Mouse (Mus musculus): Measurements from ENCODE around the gene Oaf. TPM values are rescaled to one million over a fixed set of nuclear protein-coding genes. Genes with fewer than 3 reads are reported as not detected.

The Oaf gene
- polyA plus RNA-seq, 1 experiment from 2014 or later, result 91.2 TPM

DNA sequence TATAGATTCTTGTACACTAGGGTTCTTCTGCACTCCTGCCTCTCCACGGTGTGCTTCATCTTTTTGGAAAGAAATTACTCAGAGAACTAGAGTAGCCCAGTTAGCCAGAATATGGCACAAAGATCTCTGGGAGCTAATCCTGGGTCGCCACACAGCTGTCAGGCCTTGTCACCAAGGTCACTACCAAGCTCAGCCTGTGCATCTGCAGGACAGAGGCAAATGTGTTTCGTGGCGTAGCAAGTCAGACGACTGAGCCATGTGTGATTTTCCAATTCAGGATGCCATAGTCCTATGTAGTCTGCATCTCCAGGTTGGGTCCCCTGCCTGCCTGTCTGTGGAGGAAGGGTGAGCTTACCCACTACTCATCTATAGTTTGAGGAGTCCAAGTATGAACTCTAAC, 6.7 kb downstream of the Oaf start:
- Histone ChIP-seq H3K27me3 (no peaks in the 10 kb centered on the region), H3K36me3 (peaks cover 10% of the 10 kb centered on the region; the same call in 1 of the 2 replicates), H3K4me2 (replicated peaks) (no peak overlapping the region), H3K9ac (no peak overlapping the region), H3K4me3 (replicated peaks) (no peak overlapping the region), H3K9me3 (replicated peaks) (no peaks in the 10 kb centered on the region), H3K27ac (replicated peaks) (no peak overlapping the region), H3K4me1 (peaks cover 81% of the 10 kb centered on the region)
- no peak for ATAC-seq (ENCODE audit: insufficient number of reproducible peaks, low FRiP score, low TSS enrichment, low read depth)
- WGBS, result 55% methylated on average over 5 of the region's 5 CpGs

DNA sequence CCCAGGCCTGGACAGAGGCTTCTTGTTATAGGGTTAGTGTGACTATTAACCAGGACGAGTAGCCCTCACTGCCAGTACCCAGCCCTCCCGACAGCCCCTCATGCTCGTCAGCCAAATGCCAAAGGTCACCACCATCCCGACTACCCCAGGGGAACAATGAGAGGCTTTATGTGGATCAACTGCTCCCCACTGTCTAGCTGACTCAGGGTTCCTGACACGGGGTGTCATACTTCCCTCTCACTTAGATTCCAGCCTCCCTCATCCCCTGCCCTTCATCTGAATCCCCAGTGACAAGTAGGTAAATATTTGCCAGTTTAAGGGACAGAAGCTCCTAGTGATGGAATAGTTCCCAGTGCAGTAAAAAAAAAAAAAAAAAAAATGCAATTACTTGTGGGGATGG, 7.4 kb downstream of the Oaf start:
- H3K4me1 ChIP-seq, result peaks cover 80% of the 10 kb centered on the region
- H3K9ac ChIP-seq, result no peak overlapping the region
- no peak for ATAC-seq (ENCODE audit: insufficient number of reproducible peaks, low FRiP score, low TSS enrichment, low read depth)
- H3K27ac ChIP-seq (replicated peaks), result peak overlapping the region; percentile 72; the same call in 1 of the 2 replicates
- H3K36me3 ChIP-seq, result peaks cover 10% of the 10 kb centered on the region; the same call in 1 of the 2 replicates
- 0 out of 2 replicates have a peak overlapping the region, but pooled peaks have one; percentile 4 for H3K4me2 ChIP-seq (replicated peaks)
- no peaks in the 10 kb centered on the region for H3K9me3 ChIP-seq (replicated peaks)
- H3K4me3 ChIP-seq (replicated peaks), result no peak overlapping the region
- 18% methylated on average over 5 of the region's 5 CpGs for WGBS
- no peaks in the 10 kb centered on the region for H3K27me3 ChIP-seq

DNA sequence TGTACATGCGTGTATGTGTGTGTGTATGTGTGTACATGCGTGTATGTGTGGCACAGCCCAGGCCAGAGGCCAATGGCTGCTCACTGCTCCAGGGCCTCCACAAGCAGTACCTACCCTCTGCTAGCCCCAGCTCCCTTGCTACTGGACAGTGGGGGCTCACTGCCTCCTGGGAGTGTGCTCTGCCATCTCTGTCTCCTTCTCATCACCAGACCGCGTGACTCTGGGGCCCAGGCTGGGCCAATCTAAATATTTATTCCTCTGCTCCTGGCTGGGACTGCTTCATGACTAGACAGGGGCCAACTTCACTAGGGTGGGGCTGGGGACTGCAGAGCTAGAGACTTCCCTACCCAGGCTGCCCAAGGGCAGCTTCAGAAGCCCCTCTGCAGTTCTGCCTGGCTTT, 7.9 kb downstream of the Oaf start:
- H3K9me3 ChIP-seq (replicated peaks), result no peaks in the 10 kb centered on the region
- 0 out of 2 replicates have a peak, but pooled peaks have one; percentile 3 for ATAC-seq (ENCODE audit: insufficient number of reproducible peaks, low FRiP score, low TSS enrichment, low read depth)
- 52% methylated on average over 4 of the region's 4 CpGs for WGBS
- 0 out of 2 replicates have a peak overlapping the region, but pooled peaks have one; percentile 4 for H3K4me2 ChIP-seq (replicated peaks)
- no peak overlapping the region for H3K9ac ChIP-seq
- H3K4me3 ChIP-seq (replicated peaks), result no peak overlapping the region
- H3K36me3 ChIP-seq, result peaks cover 10% of the 10 kb centered on the region; the same call in 1 of the 2 replicates
- peak overlapping the region; percentile 72 for H3K27ac ChIP-seq (replicated peaks)
- H3K27me3 ChIP-seq, result no peaks in the 10 kb centered on the region
- peaks cover 80% of the 10 kb centered on the region for H3K4me1 ChIP-seq

DNA sequence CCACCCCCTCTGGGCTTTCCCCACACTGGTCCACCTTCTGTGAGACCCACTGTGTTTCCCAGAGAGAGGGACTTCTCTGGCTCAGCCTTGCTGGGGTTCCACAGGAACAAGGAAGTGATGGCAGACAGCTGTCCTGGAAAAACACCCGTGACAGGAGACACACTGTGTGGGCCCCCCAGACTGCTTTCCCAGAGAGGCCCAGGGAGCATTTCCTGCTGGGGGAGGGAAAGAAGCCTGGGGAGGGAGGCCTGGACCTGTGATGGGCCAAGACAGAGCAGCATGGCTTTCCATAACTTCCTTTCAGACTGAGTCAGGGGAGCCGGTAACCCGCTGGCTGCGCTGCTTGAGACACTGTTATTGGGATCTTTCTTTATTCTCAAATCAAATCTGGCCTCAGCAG, 8.8 kb downstream of the Oaf start:
- peaks cover 7% of the 10 kb centered on the region; the same call in 1 of the 2 replicates for H3K36me3 ChIP-seq
- H3K4me1 ChIP-seq, result peaks cover 79% of the 10 kb centered on the region
- no peak overlapping the region for H3K9ac ChIP-seq
- H3K9me3 ChIP-seq (replicated peaks), result no peaks in the 10 kb centered on the region
- 0 out of 2 replicates have a peak, but pooled peaks have one; percentile 6 for ATAC-seq (ENCODE audit: insufficient number of reproducible peaks, low FRiP score, low TSS enrichment, low read depth)
- no peak overlapping the region for H3K4me3 ChIP-seq (replicated peaks)
- no peak overlapping the region for H3K4me2 ChIP-seq (replicated peaks)
- WGBS, result 46% methylated on average over 4 of the region's 4 CpGs
- H3K27me3 ChIP-seq, result no peaks in the 10 kb centered on the region
- H3K27ac ChIP-seq (replicated peaks), result peak overlapping the region; percentile 72; the same call in 1 of the 2 replicates

DNA sequence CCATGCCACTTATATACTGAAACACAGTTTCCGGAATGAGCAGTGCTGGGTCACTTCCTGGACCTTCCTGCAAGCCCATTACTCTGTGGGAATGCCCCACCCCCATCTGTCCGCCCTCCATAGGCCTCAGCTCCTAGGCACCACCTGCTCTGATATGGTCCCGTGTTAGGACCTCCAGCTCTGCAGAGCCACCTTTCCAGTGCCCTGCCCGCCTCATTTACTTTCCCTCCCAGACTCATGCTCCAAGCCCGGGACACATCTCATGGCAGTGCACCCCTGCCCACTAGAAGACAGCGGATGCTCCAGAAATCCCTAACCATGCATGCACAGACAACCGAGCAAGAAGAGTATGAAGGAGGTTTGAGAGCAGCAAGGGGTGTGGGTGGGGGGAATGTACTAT, 9.7 kb downstream of the Oaf start:
- Histone ChIP-seq H3K27me3 (no peaks in the 10 kb centered on the region), H3K4me3 (replicated peaks) (no peak overlapping the region), H3K36me3 (peaks cover 7% of the 10 kb centered on the region; the same call in 1 of the 2 replicates), H3K9me3 (replicated peaks) (no peaks in the 10 kb centered on the region), H3K9ac (0 out of 2 replicates have a peak overlapping the region, but pooled peaks have one; percentile 6), H3K4me2 (replicated peaks) (no peak overlapping the region), H3K4me1 (peaks cover 81% of the 10 kb centered on the region), H3K27ac (replicated peaks) (no peak overlapping the region)
- 86% methylated on average over 7 of the region's 7 CpGs for WGBS
- ATAC-seq (ENCODE audit: insufficient number of reproducible peaks, low FRiP score, low TSS enrichment, low read depth), result no peak

DNA sequence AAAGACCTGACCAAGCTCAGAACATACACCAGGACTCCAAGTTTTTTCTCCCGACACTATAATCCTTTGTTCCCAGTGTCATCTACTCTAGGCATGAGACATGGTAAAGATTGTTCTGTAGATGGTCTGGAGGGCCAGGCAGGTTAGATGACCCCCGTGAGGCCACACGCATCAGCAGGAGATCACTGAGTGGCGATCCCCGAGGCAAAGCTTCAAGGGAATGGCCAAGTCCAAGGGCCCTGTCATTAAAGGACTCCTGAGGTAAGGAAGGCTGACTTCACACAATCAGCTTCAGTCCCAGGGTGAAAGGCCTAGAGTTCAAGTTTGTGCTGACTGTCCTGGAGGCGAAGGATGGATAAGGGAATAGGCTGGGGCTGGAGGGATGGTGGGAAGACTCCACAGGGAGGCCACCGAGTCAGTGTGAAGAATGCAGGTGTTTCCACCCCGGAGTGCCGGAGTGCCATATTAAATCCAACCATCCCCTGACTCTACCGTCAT, 10.3 kb downstream of the Oaf start:
- WGBS, result 90% methylated on average over 10 of the region's 10 CpGs
- H3K36me3 ChIP-seq, result peaks cover 9% of the 10 kb centered on the region; the same call in 1 of the 2 replicates
- no peak overlapping the region for H3K9ac ChIP-seq
- no peak overlapping the region for H3K27ac ChIP-seq (replicated peaks)
- ATAC-seq (ENCODE audit: insufficient number of reproducible peaks, low FRiP score, low TSS enrichment, low read depth), result no peak
- no peak overlapping the region for H3K4me3 ChIP-seq (replicated peaks)
- no peak overlapping the region for H3K4me2 ChIP-seq (replicated peaks)
- peaks cover 82% of the 10 kb centered on the region for H3K4me1 ChIP-seq
- H3K27me3 ChIP-seq, result no peaks in the 10 kb centered on the region
- H3K9me3 ChIP-seq (replicated peaks), result no peaks in the 10 kb centered on the region

DNA sequence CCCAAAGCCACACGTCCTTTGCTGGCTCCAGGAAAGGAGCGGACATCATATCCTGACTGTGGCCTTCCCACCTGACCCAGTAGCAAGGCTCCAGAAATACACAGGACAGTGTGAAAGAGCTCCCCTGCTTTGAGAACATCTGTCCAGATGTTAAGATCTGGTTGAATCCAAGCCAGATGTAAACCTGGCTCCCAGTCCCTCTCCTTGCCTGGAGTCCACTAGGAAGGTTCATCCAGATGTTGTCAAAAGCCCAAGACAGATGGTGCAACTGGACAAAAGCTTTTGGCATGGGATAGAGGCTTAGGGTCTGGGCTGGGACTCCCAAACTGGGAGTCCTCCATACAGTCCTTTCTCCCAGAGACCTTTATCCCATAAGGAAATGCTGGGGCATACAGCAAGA, 11.0 kb downstream of the Oaf start:
- no peak for ATAC-seq (ENCODE audit: insufficient number of reproducible peaks, low FRiP score, low TSS enrichment, low read depth)
- no peak overlapping the region for H3K9ac ChIP-seq
- peaks cover 75% of the 10 kb centered on the region for H3K4me1 ChIP-seq
- H3K4me2 ChIP-seq (replicated peaks), result no peak overlapping the region
- 82% methylated on average over 2 of the region's 2 CpGs for WGBS
- H3K9me3 ChIP-seq (replicated peaks), result no peaks in the 10 kb centered on the region
- H3K36me3 ChIP-seq, result peaks cover 15% of the 10 kb centered on the region; the same call in 1 of the 2 replicates
- no peak overlapping the region for H3K4me3 ChIP-seq (replicated peaks)
- no peak overlapping the region for H3K27ac ChIP-seq (replicated peaks)
- no peaks in the 10 kb centered on the region for H3K27me3 ChIP-seq

DNA sequence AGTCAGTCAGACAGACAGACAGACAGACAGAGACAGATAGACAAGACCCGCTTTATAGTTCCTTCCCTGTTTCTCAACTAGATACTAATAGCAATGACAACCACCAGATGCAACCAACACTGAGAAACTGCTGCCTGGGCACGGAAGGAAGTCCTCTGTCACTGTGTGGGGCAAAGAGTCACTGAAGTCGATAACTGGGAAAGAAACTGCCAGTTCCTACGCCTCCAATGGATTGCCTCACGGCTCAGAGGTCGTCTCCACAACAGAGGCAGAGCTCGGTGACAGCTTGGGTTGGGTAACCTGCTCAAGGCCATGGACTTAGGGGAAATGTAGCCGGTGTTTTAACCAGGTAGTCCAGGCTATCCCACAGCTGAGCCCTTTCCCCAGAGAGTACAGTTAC, 12.1 kb downstream of the Oaf start:
- H3K27ac ChIP-seq (replicated peaks), result no peak overlapping the region
- H3K9me3 ChIP-seq (replicated peaks), result no peaks in the 10 kb centered on the region
- H3K4me2 ChIP-seq (replicated peaks), result no peak overlapping the region
- no peaks in the 10 kb centered on the region for H3K27me3 ChIP-seq
- no peak overlapping the region for H3K4me3 ChIP-seq (replicated peaks)
- H3K9ac ChIP-seq, result no peak overlapping the region
- peaks cover 25% of the 10 kb centered on the region; the same call in 1 of the 2 replicates for H3K36me3 ChIP-seq
- 81% methylated on average over 8 of the region's 8 CpGs for WGBS
- no peak for ATAC-seq (ENCODE audit: insufficient number of reproducible peaks, low FRiP score, low TSS enrichment, low read depth)
- H3K4me1 ChIP-seq, result peaks cover 64% of the 10 kb centered on the region

DNA sequence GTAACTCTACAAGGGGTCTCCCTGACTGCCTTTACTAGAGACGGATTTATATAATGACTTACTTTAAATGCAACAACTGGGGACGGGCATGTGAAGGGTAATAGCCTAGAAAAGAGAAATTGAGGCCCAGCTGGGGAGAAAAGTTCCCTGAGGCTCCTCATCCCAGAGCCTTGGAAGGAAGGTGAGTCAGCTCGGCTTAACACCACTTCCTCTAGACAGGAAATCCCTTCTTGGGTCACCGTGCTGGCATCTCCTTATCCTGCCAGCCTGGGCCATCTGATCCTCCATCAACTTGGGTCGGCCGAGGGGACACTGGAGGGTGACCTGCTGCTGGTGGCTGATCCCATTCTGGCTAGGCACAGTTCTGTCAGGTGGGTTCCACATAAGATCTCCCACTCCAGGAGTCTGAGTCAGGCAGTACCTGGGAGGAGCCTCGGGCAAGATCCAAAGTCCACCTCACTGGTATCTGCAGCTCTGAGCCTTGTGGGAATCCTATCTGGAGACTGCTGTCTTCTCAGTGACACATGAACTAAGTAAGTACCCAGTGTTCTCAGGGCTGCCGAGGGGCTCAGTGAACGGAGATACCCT, 13.0 kb downstream of the Oaf start:
- 53% methylated on average over 9 of the region's 9 CpGs for WGBS
- Histone ChIP-seq H3K27ac (replicated peaks) (no peak overlapping the region), H3K4me2 (replicated peaks) (no peak overlapping the region), H3K9me3 (replicated peaks) (no peaks in the 10 kb centered on the region), H3K36me3 (peaks cover 32% of the 10 kb centered on the region; the same call in 1 of the 2 replicates), H3K4me3 (replicated peaks) (no peak overlapping the region), H3K4me1 (peaks cover 61% of the 10 kb centered on the region), H3K9ac (no peak overlapping the region), H3K27me3 (no peaks in the 10 kb centered on the region)
- no peak for ATAC-seq (ENCODE audit: insufficient number of reproducible peaks, low FRiP score, low TSS enrichment, low read depth)

DNA sequence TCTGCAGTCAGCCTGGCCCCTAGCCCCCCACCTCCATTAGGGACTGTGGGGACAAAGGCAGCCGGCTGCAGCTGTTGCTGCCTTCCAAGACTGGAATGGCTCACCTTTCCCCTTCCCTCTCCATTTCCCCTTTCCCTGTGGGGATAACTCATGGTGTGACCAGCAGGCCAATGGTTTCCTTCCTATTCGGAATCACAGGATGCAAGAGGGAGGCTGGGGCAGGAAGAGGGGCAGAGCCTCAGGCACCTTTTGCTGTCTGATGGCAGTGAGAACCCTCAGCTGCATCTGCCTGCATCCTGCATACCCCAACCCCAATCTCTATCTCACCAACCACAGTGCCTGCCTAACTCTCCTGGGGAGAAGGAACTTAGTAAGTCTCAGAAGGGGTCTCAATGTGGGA, 14.2 kb downstream of the Oaf start:
- Histone ChIP-seq H3K27ac (replicated peaks) (no peak overlapping the region), H3K9ac (no peak overlapping the region)
- ATAC-seq (ENCODE audit: insufficient number of reproducible peaks, low FRiP score, low TSS enrichment, low read depth), result no peak

DNA sequence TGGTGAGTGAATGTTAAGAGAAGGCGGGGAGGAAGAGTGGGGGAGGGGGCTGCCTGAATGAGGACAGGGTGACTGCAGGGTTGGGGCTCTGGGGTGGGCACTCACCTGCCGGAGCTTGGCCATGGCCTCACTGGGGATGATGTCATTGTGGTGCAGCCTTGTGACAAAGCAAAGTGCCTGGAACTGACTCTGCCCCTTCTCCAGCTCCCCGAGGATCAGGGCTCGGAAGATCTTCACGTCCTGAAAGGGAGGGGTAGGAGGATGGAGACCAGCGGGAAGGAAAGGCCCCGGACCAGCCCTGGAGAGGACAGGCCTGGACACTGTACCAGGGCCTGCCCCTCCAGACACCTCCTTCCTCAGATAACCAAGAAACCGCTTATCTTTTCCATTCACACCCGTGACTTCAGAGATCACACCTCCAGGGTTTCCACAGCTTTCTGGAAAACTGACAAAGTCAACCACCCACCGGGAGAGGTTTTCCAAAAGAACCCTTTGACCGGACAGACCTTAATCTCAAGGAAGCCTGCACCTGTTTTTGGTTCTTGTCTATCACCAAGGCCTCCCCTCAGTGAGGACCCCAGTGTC, 14.8 kb downstream of the Oaf start:
- no peak for ATAC-seq (ENCODE audit: insufficient number of reproducible peaks, low FRiP score, low TSS enrichment, low read depth)

More for the DNA sequence above, 14.2 kb downstream of the Oaf start:
- Histone ChIP-seq H3K4me1 (peaks cover 49% of the 10 kb centered on the region), H3K9me3 (replicated peaks) (no peaks in the 10 kb centered on the region), H3K27me3 (no peaks in the 10 kb centered on the region), H3K4me2 (replicated peaks) (no peak overlapping the region), H3K36me3 (peaks cover 40% of the 10 kb centered on the region), H3K4me3 (replicated peaks) (no peak overlapping the region)
- WGBS, result 30% methylated on average over 2 of the region's 2 CpGs

More for the DNA sequence above, 14.8 kb downstream of the Oaf start:
- peaks cover 41% of the 10 kb centered on the region for H3K36me3 ChIP-seq
- H3K4me1 ChIP-seq, result peaks cover 43% of the 10 kb centered on the region
- H3K4me3 ChIP-seq (replicated peaks), result no peak overlapping the region
- H3K9me3 ChIP-seq (replicated peaks), result no peaks in the 10 kb centered on the region
- H3K4me2 ChIP-seq (replicated peaks), result no peak overlapping the region
- H3K27me3 ChIP-seq, result no peaks in the 10 kb centered on the region
- H3K27ac ChIP-seq (replicated peaks), result no peak overlapping the region
- no peak overlapping the region for H3K9ac ChIP-seq
- WGBS, result 58% methylated on average over 11 of the region's 11 CpGs
